ENCODE assay signal across 8 mouse cellular contexts in genomic region chr7:138907043-138907442, GRCm38 (mm10). TPM values are rescaled to one million over a fixed set of nuclear protein-coding genes. Genes with fewer than 3 reads are reported as not detected.
DNase-seq lines count a peak whose midpoint lies in the region; ATAC-seq lines count a peak whose summit lies in the region.

No protein-coding gene starts in this region.

- no peak overlapping the region for H3K9ac ChIP-seq in forebrain, embryonic 12.5 days

- H3K4me1 ChIP-seq in erythroblast, embryonic 14.5 days (ENCODE audit: control insufficient read depth) = peaks cover 52% of the 10 kb centered on the region
- peaks cover 30% of the 10 kb centered on the region for H3K4me1 ChIP-seq in forebrain, embryonic 12.5 days

- H3K9me3 ChIP-seq in erythroblast, embryonic 14.5 days (ENCODE audit: control insufficient read depth, low read length) = no peaks in the 10 kb centered on the region
- no peaks in the 10 kb centered on the region for H3K9me3 ChIP-seq in forebrain, embryonic 12.5 days

- peak; percentile 87 for DNase-seq in brain, adult 2 months (ENCODE audit: low read depth, low spot score)
- DNase-seq in heart, postnatal 36 days = peak; percentile 48 to 70
- peak; percentile 37 to 38 for DNase-seq in left cerebral cortex, postnatal 36 days (ENCODE audit: low spot score in 2 of 2)
- peak; percentile 53 for DNase-seq in mesoderm, embryonic 11.5 days (ENCODE audit: low read depth, low spot score)

- H3K27me3 ChIP-seq in erythroblast, embryonic 14.5 days (ENCODE audit: control insufficient read depth) = no peaks in the 10 kb centered on the region
- peaks cover 9% of the 10 kb centered on the region for H3K27me3 ChIP-seq in forebrain, embryonic 12.5 days

- H3K36me3 ChIP-seq in erythroblast, embryonic 14.5 days (ENCODE audit: control insufficient read depth) = no peaks in the 10 kb centered on the region
- H3K36me3 ChIP-seq in forebrain, embryonic 12.5 days (replicated peaks) = no peaks in the 10 kb centered on the region

- H3K4me2 ChIP-seq in forebrain, embryonic 12.5 days = peak overlapping the region; percentile 36

- peak overlapping the region; percentile 40 for H3K4me3 ChIP-seq in erythroblast, embryonic 14.5 days (replicated peaks)
- H3K4me3 ChIP-seq in forebrain, embryonic 12.5 days (replicated peaks) = peak overlapping the region; percentile 10; the same call in 1 of the 2 replicates

- 12% methylated on average over 7 of the region's 7 CpGs for whole genome bisulfite sequencing in forebrain, embryonic 12.5 days

- peak overlapping the region; percentile 5; the same call in 1 of the 2 replicates for H3K27ac ChIP-seq in forebrain, embryonic 12.5 days

- intact Hi-C loops in heart, postnatal 36 days (cut with DNase I) = no loop called here
- intact Hi-C loops in left cerebral cortex, postnatal 36 days (cut with DNase I) = no loop called here

- ATAC-seq in erythroblast, adult 5-6 weeks (replicated peaks; ENCODE audit: low FRiP score, poor library complexity, severe bottlenecking) = no peak
- ATAC-seq in forebrain, embryonic 12.5 days (ENCODE audit: low FRiP score) = no peak
- ATAC-seq in activated CD4-positive, CD25-positive, alpha-beta regulatory T cell, adult 4 months = no peak

RNA-seq across cellular contexts. Expression of gene Bnip3, which starts 2.3 kb away (rescaled TPM):
- polyA plus RNA-seq in erythroblast, embryonic 14.5 days (2012) = 0.84 and 0.94 TPM in 2 replicates
- 3.1 and 7.1 TPM in 2 replicates for total RNA-seq in erythroblast, adult 5-6 weeks (2015; ENCODE audit: low replicate concordance)
- 5.7 and 12.5 TPM in 2 replicates for total RNA-seq in erythroblast, adult 5-6 weeks (2017; ENCODE audit: low replicate concordance)
- 63.0 and 66.9 TPM in 2 replicates for polyA plus RNA-seq in forebrain, embryonic 12.5 days (2016; fragmentation: Nextera tagmentation; extraction: Ambion mirVana)
- total RNA-seq in heart, postnatal 36 days (2021) = 100 to 1,000 TPM; 306 to 356 TPM
- total RNA-seq in left cerebral cortex, postnatal 36 days (2021) = 100 to 1,000 TPM; 136 to 145 TPM
- polyA plus RNA-seq in activated CD4-positive, CD25-positive, alpha-beta regulatory T cell, adult 4 months (2017; shearing (Covaris generic)) = 10 to 100 TPM; 13.3 to 14.4 TPM

RNA-seq across cellular contexts. Expression of gene Jakmip3, which starts 33.5 kb away (rescaled TPM):
- not detected in 2 replicates for polyA plus RNA-seq in erythroblast, embryonic 14.5 days (2012)
- total RNA-seq in erythroblast, adult 5-6 weeks (2015; ENCODE audit: low replicate concordance) = not detected in 2 replicates
- not detected in 2 replicates for total RNA-seq in erythroblast, adult 5-6 weeks (2017; ENCODE audit: low replicate concordance)
- 0.83 TPM in 2 replicates for polyA plus RNA-seq in forebrain, embryonic 12.5 days (2016; fragmentation: Nextera tagmentation; extraction: Ambion mirVana)
- total RNA-seq in heart, postnatal 36 days (2021) = under 1 TPM; 0.14 to 0.53 TPM
- 10 to 100 TPM; 44.0 to 52.3 TPM for total RNA-seq in left cerebral cortex, postnatal 36 days (2021)
- polyA plus RNA-seq in activated CD4-positive, CD25-positive, alpha-beta regulatory T cell, adult 4 months (2017; shearing (Covaris generic)) = not detected

Comparison
In these comparisons a context has a peak if more than half of its experiments do, and no peak if none do; other contexts are left out.
1. RNA of gene Bnip3, which starts 2.3 kb away (total RNA-seq): 306 to 356 TPM in heart, postnatal 36 days and 136 to 145 TPM in left cerebral cortex, postnatal 36 days; 3.1 to 12.5 TPM in erythroblast, adult 5-6 weeks; every median in the first group is over 10 times any median in the second.
2. RNA of gene Jakmip3, which starts 33.5 kb away (total RNA-seq): 44.0 to 52.3 TPM in left cerebral cortex, postnatal 36 days; 0.14 to 0.53 TPM in heart, postnatal 36 days and not detected in erythroblast, adult 5-6 weeks; every median in the first group is over 10 times any median in the second.
3. Peak in every context shown above with its lines, with median percentiles within 50 percentile points of each other: DNase-seq.